9 mouse cellular contexts compared by ENCODE assay signal in the genomic region with DNA sequence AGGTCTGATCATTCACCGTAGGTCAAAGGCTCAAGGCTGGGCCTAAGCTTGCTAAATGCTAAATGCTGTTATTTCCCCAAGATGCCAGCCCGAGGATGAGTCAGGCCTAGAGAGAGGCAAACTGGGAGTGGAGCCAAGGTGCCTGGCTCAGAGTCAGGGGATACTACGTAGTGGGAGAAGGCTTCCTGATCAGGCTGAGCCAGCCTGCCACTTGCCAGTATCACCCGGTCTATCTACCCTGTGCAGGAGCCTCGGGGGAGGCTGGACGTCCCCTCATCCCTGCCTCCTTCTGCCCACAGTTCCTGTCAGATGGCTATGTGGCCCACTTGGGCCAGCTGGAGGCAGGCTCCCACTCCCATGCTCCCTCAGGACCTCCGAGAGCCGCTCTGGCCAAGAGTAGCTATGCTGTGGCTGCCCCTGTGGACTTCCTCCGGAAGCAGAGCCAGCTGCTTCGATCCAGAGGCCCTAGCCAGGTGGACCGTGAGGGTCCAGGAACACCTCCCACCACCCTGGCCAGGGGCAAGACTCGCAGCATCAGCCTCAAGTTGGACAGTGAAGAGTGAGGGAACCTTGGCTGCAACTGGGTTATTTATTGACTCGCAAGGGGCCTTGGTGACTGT. TPM values are rescaled to one million over a fixed set of nuclear protein-coding genes. Genes with fewer than 3 reads are reported as not detected.
A peak's percentile ranks its signal among the peaks of the same experiment; 100 is the strongest.
DNase-seq lines count a peak whose midpoint lies in the region; ATAC-seq lines count a peak whose summit lies in the region.
"Had no signal": no experiment of that assay in that cellular context is flagged by ENCODE, and none has a peak within 500 bp of the region (broad histone marks: within the 10 kb centered on the region; RNA-seq: fewer than 3 reads in every experiment).

No protein-coding gene starts in this region.

- 79% methylated on average over 13 of the region's 13 CpGs for WGBS in limb, embryonic 12.5 days

- DNase-seq in Muller cell, postnatal 12 days (ENCODE audit: inconsistent ontology term), result peak; percentile 91
- peak; percentile 94 for DNase-seq in cerebellum, adult 11-12 months
- peak; percentile 91 for DNase-seq in kidney, adult 9 months
- DNase-seq in testis, postnatal 14 days (ENCODE audit: low spot score), result peak; percentile 80

- H3K9ac ChIP-seq in limb, embryonic 12.5 days (replicated peaks), result no peak overlapping the region; the same call in 1 of the 2 replicates
- H3K9ac ChIP-seq: embryonic facial prominence, embryonic 15.5 days had no signal

- peak; percentile 55 for ATAC-seq in granulocyte monocyte progenitor cell, adult 5-6 weeks (replicated peaks; ENCODE audit: poor library complexity, severe bottlenecking)
- 0 out of 2 replicates have a peak, but pooled peaks have one; percentile 14 for ATAC-seq in limb, embryonic 12.5 days (ENCODE audit: insufficient number of reproducible peaks, insufficient read depth, low FRiP score, low TSS enrichment, low read depth)
- peak; percentile 24 for ATAC-seq in monocyte, adult 5-6 weeks (replicated peaks; ENCODE audit: insufficient number of reproducible peaks, low FRiP score, low TSS enrichment, poor library complexity, severe bottlenecking)
- ATAC-seq in activated CD4-positive, CD25-positive, alpha-beta regulatory T cell, adult 4 months, result no peak

- H3K4me2 ChIP-seq in limb, embryonic 12.5 days, result peak overlapping the region; percentile 15; the same call in 1 of the 2 replicates
- H3K4me2 ChIP-seq: embryonic facial prominence, embryonic 15.5 days had no signal

- no peaks in the 10 kb centered on the region for H3K9me3 ChIP-seq in limb, embryonic 12.5 days
- H3K9me3 ChIP-seq: embryonic facial prominence, embryonic 15.5 days had no signal

- H3K4me1 ChIP-seq in limb, embryonic 12.5 days (replicated peaks), result peaks cover 19% of the 10 kb centered on the region

- no peak overlapping the region for H3K4me3 ChIP-seq in limb, embryonic 12.5 days (replicated peaks)
- H3K4me3 ChIP-seq: embryonic facial prominence, embryonic 15.5 days had no signal

- H3K27ac ChIP-seq in limb, embryonic 12.5 days, result peak overlapping the region; percentile 83
- H3K27ac ChIP-seq: embryonic facial prominence, embryonic 15.5 days had no signal

- H3K36me3 ChIP-seq in limb, embryonic 12.5 days, result peaks cover 71% of the 10 kb centered on the region

- H3K27me3 ChIP-seq in limb, embryonic 12.5 days, result no peaks in the 10 kb centered on the region
- H3K27me3 ChIP-seq: embryonic facial prominence, embryonic 15.5 days had no signal

RNA-seq across cellular contexts. Expression of a gene that starts 12.4 kb away (rescaled TPM):
- total RNA-seq in granulocyte monocyte progenitor cell, adult 5-6 weeks (2014; fragmentation: Nextera tagmentation), result 19.6 and 60.2 TPM in 2 replicates
- 31.3 and 38.6 TPM in 2 replicates for total RNA-seq in granulocyte monocyte progenitor cell, adult 5-6 weeks (2017)
- polyA plus RNA-seq in limb, embryonic 12.5 days (2016; fragmentation: Nextera tagmentation; extraction: Ambion mirVana), result 86.5 and 87.5 TPM in 2 replicates
- total RNA-seq in monocyte, adult 5-6 weeks (2017), result 94.2 to 132 TPM (median 124 TPM) in 3 replicates
- 100 to 1,000 TPM; 171 to 215 TPM for polyA plus RNA-seq in activated CD4-positive, CD25-positive, alpha-beta regulatory T cell, adult 4 months (2017; shearing (Covaris generic))

RNA-seq across cellular contexts. Expression of a gene that starts 13.5 kb away (rescaled TPM):
- total RNA-seq in granulocyte monocyte progenitor cell, adult 5-6 weeks (2014; fragmentation: Nextera tagmentation), result 11.3 and 16.8 TPM in 2 replicates
- 4.5 and 24.3 TPM in 2 replicates for total RNA-seq in granulocyte monocyte progenitor cell, adult 5-6 weeks (2017)
- 11.6 and 13.0 TPM in 2 replicates for polyA plus RNA-seq in limb, embryonic 12.5 days (2016; fragmentation: Nextera tagmentation; extraction: Ambion mirVana)
- total RNA-seq in monocyte, adult 5-6 weeks (2017), result 127 to 142 TPM (median 137 TPM) in 3 replicates
- polyA plus RNA-seq in activated CD4-positive, CD25-positive, alpha-beta regulatory T cell, adult 4 months (2017; shearing (Covaris generic)), result 10 to 100 TPM; 89.9 to 91.4 TPM

RNA-seq across cellular contexts. Expression of a gene that starts 16.3 kb away (rescaled TPM):
- total RNA-seq in granulocyte monocyte progenitor cell, adult 5-6 weeks (2014; fragmentation: Nextera tagmentation), result 119 and 155 TPM in 2 replicates
- total RNA-seq in granulocyte monocyte progenitor cell, adult 5-6 weeks (2017), result 33.7 and 36.5 TPM in 2 replicates
- polyA plus RNA-seq in limb, embryonic 12.5 days (2016; fragmentation: Nextera tagmentation; extraction: Ambion mirVana), result 66.9 and 67.1 TPM in 2 replicates
- 77.3 to 120 TPM (median 92.6 TPM) in 3 replicates for total RNA-seq in monocyte, adult 5-6 weeks (2017)
- polyA plus RNA-seq in activated CD4-positive, CD25-positive, alpha-beta regulatory T cell, adult 4 months (2017; shearing (Covaris generic)), result 100 to 1,000 TPM; 372 to 419 TPM

RNA-seq across cellular contexts. Expression of a gene that starts 26.3 kb away (rescaled TPM):
- not detected in 2 replicates for total RNA-seq in granulocyte monocyte progenitor cell, adult 5-6 weeks (2014; fragmentation: Nextera tagmentation)
- total RNA-seq in granulocyte monocyte progenitor cell, adult 5-6 weeks (2017), result not detected in 2 replicates
- not detected in 2 replicates for polyA plus RNA-seq in limb, embryonic 12.5 days (2016; fragmentation: Nextera tagmentation; extraction: Ambion mirVana)
- total RNA-seq in monocyte, adult 5-6 weeks (2017), result 0.29 to 0.43 TPM in 2 of 3 replicates, not detected in the other
- polyA plus RNA-seq in activated CD4-positive, CD25-positive, alpha-beta regulatory T cell, adult 4 months (2017; shearing (Covaris generic)), result not detected
- polyA plus RNA-seq: embryonic facial prominence, embryonic 15.5 days had no signal

RNA-seq across cellular contexts. Expression of a gene that starts 30.5 kb away (rescaled TPM):
- not detected in 2 replicates for total RNA-seq in granulocyte monocyte progenitor cell, adult 5-6 weeks (2014; fragmentation: Nextera tagmentation)
- not detected in 2 replicates for total RNA-seq in granulocyte monocyte progenitor cell, adult 5-6 weeks (2017)
- polyA plus RNA-seq in limb, embryonic 12.5 days (2016; fragmentation: Nextera tagmentation; extraction: Ambion mirVana), result 0.12 and 0.14 TPM in 2 replicates
- total RNA-seq in monocyte, adult 5-6 weeks (2017), result not detected in 3 replicates
- 1 to 10 TPM; 1.1 to 1.4 TPM for polyA plus RNA-seq in activated CD4-positive, CD25-positive, alpha-beta regulatory T cell, adult 4 months (2017; shearing (Covaris generic))
